Mouse (Mus musculus) midbrain, embryonic 11.5 days (tissue): ENCODE results near the gene Kitl. TPM values are rescaled to one million over a fixed set of nuclear protein-coding genes. Genes with fewer than 3 reads are reported as not detected.
A peak's percentile ranks its signal among the peaks of the same experiment; 100 is the strongest.

Source experiments
- ATAC-seq: fragments of 200-750 bp; cut with Nextera tagmentation; 2 replicates; pipeline ENCODE4 v1.8.0; 2017; ENCODE audit warnings: moderate TSS enrichment, moderate library complexity; ENCODE audit not compliant: low FRiP score
- DNase-seq: peaks from one replicate; pipeline ENCODE4 v3.0.0; 2015; ENCODE audit warnings: low spot score; ENCODE audit errors: missing footprints
- H3K27ac ChIP-seq: fragments of 300-500 bp; sonication (generic); 2 replicates; pipeline ENCODE4 v1.5.1; 2014; ENCODE audit warnings: low read depth, low read length
- H3K27me3 ChIP-seq: fragments of 300-500 bp; sonication (generic); 2 replicates; pipeline ENCODE4 v1.6.1; 2014; ENCODE audit warnings: mild to moderate bottlenecking, low read length, moderate library complexity, mixed read lengths; ENCODE audit not compliant: control insufficient read depth, insufficient read depth
- H3K36me3 ChIP-seq: fragments of 300-500 bp; sonication (generic); 2 replicates; pipeline ENCODE4 v1.6.1; 2014; ENCODE audit warnings: mild to moderate bottlenecking, low read length, moderate library complexity, mixed read lengths; ENCODE audit not compliant: control insufficient read depth, insufficient read depth
- H3K4me1 ChIP-seq: fragments of 300-500 bp; sonication (generic); 2 replicates; pipeline ENCODE4 v1.6.1; 2014; ENCODE audit warnings: low read length; ENCODE audit not compliant: control insufficient read depth, insufficient read depth
- H3K4me2 ChIP-seq: fragments of 300-500 bp; sonication (generic); 2 replicates; pipeline ENCODE4 v1.6.1; 2014; ENCODE audit warnings: mild to moderate bottlenecking, moderate library complexity
- H3K4me3 ChIP-seq: fragments of 300-500 bp; sonication (generic); 2 replicates; pipeline ENCODE4 v1.5.1; 2014; ENCODE audit warnings: low read depth, low read length
- H3K9ac ChIP-seq: fragments of 300-500 bp; sonication (generic); 2 replicates; pipeline ENCODE4 v1.6.1; 2014; ENCODE audit warnings: low read length
- H3K9me3 ChIP-seq: fragments of 300-500 bp; sonication (generic); 2 replicates; pipeline ENCODE4 v1.6.1; 2016; ENCODE audit warnings: low read length; ENCODE audit not compliant: control insufficient read depth
- WGBS: fragments of 180-500 bp; shearing (Covaris S2); extraction: QIAGEN DNeasy Blood & Tissue Kit; methylation state at CpG from one replicate; pipeline ENCODE4 v1.1.7; 2014; 5-methylcytosine and 5-hydroxymethylcytosine counted together
- polyA plus RNA-seq: library from polyadenylated mRNA; unstranded; fragments of >200 nt; fragmentation: Nextera tagmentation; extraction: Ambion mirVana; gene quantifications from 2 replicates; pipeline ENCODE4 v1.2.1, GENCODE M21; 2014

Gene Kitl
- polyA plus RNA-seq, 1 experiment from 2014 or later = 13.7 TPM

GRCm38 (mm10) chr10:100057106-100057623 is 41.7 kb downstream of the Kitl start:
- no peaks in the 10 kb centered on the region for H3K9me3 ChIP-seq
- ATAC-seq (no peak), DNase-seq (no peak)
- H3K4me1 ChIP-seq = no peaks in the 10 kb centered on the region
- H3K27me3 ChIP-seq = no peaks in the 10 kb centered on the region
- no peak overlapping the region for H3K9ac ChIP-seq
- no peak overlapping the region for H3K27ac ChIP-seq
- 75% methylated on average over 1 of the region's 1 CpGs for WGBS
- no peak overlapping the region for H3K4me3 ChIP-seq
- H3K4me2 ChIP-seq = no peak overlapping the region
- no peaks in the 10 kb centered on the region for H3K36me3 ChIP-seq

- ATAC-seq (no peak), DNase-seq (no peak)
- Histone ChIP-seq H3K4me3 (no peak overlapping the region), H3K27me3 (no peaks in the 10 kb centered on the region), H3K36me3 (no peaks in the 10 kb centered on the region), H3K9ac (no peak overlapping the region), H3K9me3 (no peaks in the 10 kb centered on the region), H3K4me1 (no peaks in the 10 kb centered on the region), H3K27ac (no peak overlapping the region), H3K4me2 (no peak overlapping the region)
- WGBS = 95% methylated on average over 4 of the region's 4 CpGs
These were observed 43.9 kb downstream of the Kitl start for GRCm38 (mm10) chr10:100059356-100059755.

GRCm38 (mm10) chr10:100065529-100066301 is 50.3 kb downstream of the Kitl start:
- Histone ChIP-seq H3K4me3 (no peak overlapping the region), H3K27me3 (no peaks in the 10 kb centered on the region), H3K4me1 (peaks cover 10% of the 10 kb centered on the region), H3K27ac (no peak overlapping the region), H3K4me2 (no peak overlapping the region), H3K9me3 (no peaks in the 10 kb centered on the region), H3K36me3 (no peaks in the 10 kb centered on the region), H3K9ac (no peak overlapping the region)
- DNase-seq = peak; percentile 89
- peak; percentile 68 for ATAC-seq
- WGBS = 20% methylated on average over 12 of the region's 12 CpGs

- 27% methylated on average over 7 of the region's 7 CpGs for WGBS
These were observed 50.9 kb downstream of the Kitl start for GRCm38 (mm10) chr10:100066374-100066773.

GRCm38 (mm10) chr10:100072641-100073040 is 57.2 kb downstream of the Kitl start:
- H3K9me3 ChIP-seq = no peaks in the 10 kb centered on the region
- H3K4me3 ChIP-seq = no peak overlapping the region
- 90% methylated on average over 1 of the region's 1 CpGs for WGBS
- no peak for DNase-seq
- H3K27ac ChIP-seq = no peak overlapping the region
- H3K36me3 ChIP-seq = no peaks in the 10 kb centered on the region
- H3K9ac ChIP-seq = no peak overlapping the region
- no peaks in the 10 kb centered on the region for H3K27me3 ChIP-seq
- ATAC-seq = no peak
- no peak overlapping the region for H3K4me2 ChIP-seq
- no peaks in the 10 kb centered on the region for H3K4me1 ChIP-seq

More at GRCm38 (mm10) chr10:100066374-100066773, 50.9 kb downstream of the Kitl start:
- Histone ChIP-seq H3K9ac (no peak overlapping the region), H3K9me3 (no peaks in the 10 kb centered on the region), H3K27ac (no peak overlapping the region), H3K36me3 (no peaks in the 10 kb centered on the region), H3K4me3 (no peak overlapping the region), H3K27me3 (no peaks in the 10 kb centered on the region), H3K4me2 (no peak overlapping the region), H3K4me1 (peaks cover 10% of the 10 kb centered on the region)
- ATAC-seq (no peak), DNase-seq (no peak)

- no peaks in the 10 kb centered on the region for H3K9me3 ChIP-seq
- H3K4me2 ChIP-seq = no peak overlapping the region
- no peak overlapping the region for H3K4me3 ChIP-seq
These were observed 57.7 kb downstream of the Kitl start for GRCm38 (mm10) chr10:100073092-100073491.

GRCm38 (mm10) chr10:100101115-100101514 is 85.7 kb downstream of the Kitl start:
- Histone ChIP-seq H3K27me3 (no peaks in the 10 kb centered on the region), H3K4me3 (no peak overlapping the region), H3K4me1 (no peaks in the 10 kb centered on the region), H3K27ac (no peak overlapping the region), H3K36me3 (no peaks in the 10 kb centered on the region), H3K9ac (no peak overlapping the region), H3K9me3 (no peaks in the 10 kb centered on the region), H3K4me2 (no peak overlapping the region)
- WGBS = 84% methylated on average over 3 of the region's 3 CpGs
- DNase-seq (no peak), ATAC-seq (no peak)

More at GRCm38 (mm10) chr10:100073092-100073491, 57.7 kb downstream of the Kitl start:
- H3K36me3 ChIP-seq = no peaks in the 10 kb centered on the region
- no peaks in the 10 kb centered on the region for H3K27me3 ChIP-seq
- ATAC-seq (no peak), DNase-seq (no peak)
- H3K4me1 ChIP-seq = no peaks in the 10 kb centered on the region
- no peak overlapping the region for H3K27ac ChIP-seq
- no peak overlapping the region for H3K9ac ChIP-seq

GRCm38 (mm10) chr10:100111209-100111608 is 95.8 kb downstream of the Kitl start:
- Histone ChIP-seq H3K4me3 (no peak overlapping the region), H3K9me3 (no peaks in the 10 kb centered on the region), H3K27ac (no peak overlapping the region), H3K4me2 (no peak overlapping the region), H3K36me3 (no peaks in the 10 kb centered on the region), H3K27me3 (no peaks in the 10 kb centered on the region), H3K9ac (no peak overlapping the region), H3K4me1 (no peaks in the 10 kb centered on the region)
- no peak for DNase-seq
- 31% methylated on average over 7 of the region's 7 CpGs for WGBS
- ATAC-seq = 0 out of 2 replicates have a peak, but pooled peaks have one; percentile 42

- H3K4me2 ChIP-seq = no peak overlapping the region
- DNase-seq (no peak), ATAC-seq (no peak)
- no peaks in the 10 kb centered on the region for H3K27me3 ChIP-seq
- H3K9ac ChIP-seq = no peak overlapping the region
- H3K27ac ChIP-seq = no peak overlapping the region
- H3K4me1 ChIP-seq = no peaks in the 10 kb centered on the region
- H3K4me3 ChIP-seq = no peak overlapping the region
- no peaks in the 10 kb centered on the region for H3K36me3 ChIP-seq
- no peaks in the 10 kb centered on the region for H3K9me3 ChIP-seq
- 93% methylated on average over 2 of the region's 2 CpGs for WGBS
These were observed 100.1 kb downstream of the Kitl start for GRCm38 (mm10) chr10:100115570-100115969.
